Mouse (Mus musculus) ES-E14 (cell line): ENCODE measurements at regions not wholly inside any gene's neighbourhood (a gene's known extent, or its start where the extent isn't known, plus 50 kb on each side); places are given as distances from the start of the nearest gene placed in this dataset.

Source experiments
- DNase-seq: peaks from one replicate; pipeline ENCODE4 v3.0.0-alpha.2; 2013; ENCODE audit warnings: low read depth, low spot score
- H3K27ac ChIP-seq: 2 replicates; pipeline ENCODE4 v1.5.1; 2012; ENCODE audit warnings: low read depth, mild to moderate bottlenecking, low read length, moderate library complexity, mixed read lengths; ENCODE audit not compliant: poor library complexity, insufficient read depth, severe bottlenecking
- H3K36me3 ChIP-seq: 2 replicates; pipeline ENCODE4 v1.6.1; 2012; ENCODE audit warnings: mild to moderate bottlenecking, low read length, moderate library complexity, mixed read lengths; ENCODE audit not compliant: control insufficient read depth, poor library complexity, insufficient read depth, severe bottlenecking
- H3K4me1 ChIP-seq, 2 experiments: fragments of 150-350 bp in 1 of 2; sonication (generic) in 1 of 2; 2 replicates each; pipeline ENCODE4 v1.6.1; 2012; ENCODE audit warnings: low read length in 2 of 2, mild to moderate bottlenecking in 1 of 2, mixed read lengths in 1 of 2; ENCODE audit not compliant: control insufficient read depth in 2 of 2, insufficient read depth in 2 of 2, poor library complexity in 1 of 2
- H3K4me3 ChIP-seq, 2 experiments: fragments of 150-350 bp in 1 of 2; sonication (generic) in 1 of 2; 2 replicates each; pipeline ENCODE4 v1.5.1; 2012; ENCODE audit warnings: low read length in 2 of 2, low read depth in 1 of 2, mild to moderate bottlenecking in 1 of 2, mixed read lengths in 1 of 2; ENCODE audit not compliant: insufficient read depth in 1 of 2, poor library complexity in 1 of 2, severe bottlenecking in 1 of 2
- H3K9ac ChIP-seq: 2 replicates; pipeline ENCODE4 v1.6.1; 2012; ENCODE audit warnings: low read depth, mild to moderate bottlenecking, low read length, mixed read lengths; ENCODE audit not compliant: poor library complexity, insufficient read depth, severe bottlenecking
- H3K9me3 ChIP-seq: fragments of 150-350 bp; sonication (generic); 2 replicates; pipeline ENCODE4 v1.6.1; 2012; ENCODE audit warnings: low read depth, mild to moderate bottlenecking, low read length; ENCODE audit not compliant: control insufficient read depth, insufficient read depth
- CHD2 ChIP-seq: IDR thresholded peaks from 2 replicates; pipeline ENCODE4 v1.6.1; 2014; ENCODE audit warnings: mild to moderate bottlenecking, low read depth, low read length, inconsistent platforms
- HCFC1 ChIP-seq: IDR thresholded peaks from 2 replicates; pipeline ENCODE4 v1.6.1; 2012; ENCODE audit warnings: low read length, inconsistent platforms, borderline replicate concordance; ENCODE audit not compliant: insufficient read depth
- MAFK ChIP-seq: IDR thresholded peaks from 2 replicates; pipeline ENCODE4 v1.6.1; 2014; ENCODE audit warnings: mild to moderate bottlenecking, low read depth, low read length, inconsistent platforms; ENCODE audit not compliant: insufficient read depth
- ZC3H11A ChIP-seq: IDR thresholded peaks from 2 replicates; pipeline ENCODE4 v1.6.1; 2012; ENCODE audit warnings: low read depth, mild to moderate bottlenecking, inconsistent platforms, low read length, borderline replicate concordance
- ZNF384 ChIP-seq: IDR thresholded peaks from 2 replicates; pipeline ENCODE4 v1.6.1; 2012; ENCODE audit warnings: low read depth, low read length, inconsistent platforms
- in situ Hi-C, 2 experiments: fragments of 600-800 bp; cut with MboI; formaldehyde crosslinking; loops; one replicate each; pipeline ENCODE4 v1.15.1; 2025; ENCODE audit warnings: low sequenced_read_pairs in 2 of 2, inconsistent platforms in 1 of 2; ENCODE audit not compliant: unreplicated experiment in 2 of 2

DNA sequence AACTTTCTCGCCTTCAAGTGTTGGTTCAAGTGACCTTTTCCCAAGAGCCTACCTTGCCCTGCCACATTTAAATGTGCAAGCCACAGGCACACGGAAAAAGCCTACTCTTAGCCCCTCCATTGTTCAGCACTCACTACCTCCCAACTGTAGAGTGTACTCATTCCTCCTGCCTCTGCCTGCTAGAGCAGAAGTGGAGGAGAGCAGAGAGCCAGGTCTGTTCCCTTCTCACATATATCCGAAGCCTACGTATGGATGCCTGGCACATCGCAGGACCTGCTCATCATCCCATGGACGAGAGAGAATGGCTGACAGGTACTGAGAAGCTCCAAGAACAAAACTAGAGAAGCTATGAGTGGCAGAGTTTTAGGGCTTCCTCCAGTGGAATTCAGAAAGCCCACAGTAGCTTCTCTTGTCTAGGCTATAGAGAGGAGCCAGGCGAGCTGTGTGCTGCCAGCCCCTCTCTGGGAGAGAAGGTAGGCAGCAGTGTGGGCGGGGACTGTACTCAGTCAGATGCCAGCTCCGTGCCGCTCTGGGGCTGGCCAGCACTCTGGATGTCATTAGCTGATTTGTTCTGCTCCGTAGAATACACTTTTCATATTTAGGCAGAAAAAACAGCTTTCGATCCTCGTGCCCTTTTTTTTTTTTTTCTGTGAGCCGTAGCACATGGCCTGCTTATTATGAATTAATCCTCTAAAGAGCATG is 86.1 kb upstream of the Pkdcc start:
- no peak overlapping the region for H3K4me3 ChIP-seq
- peaks cover 15% of the 10 kb centered on the region for H3K9me3 ChIP-seq
- H3K36me3 ChIP-seq = no peaks in the 10 kb centered on the region
- no peak for DNase-seq
- in situ Hi-C loops = no loop called here
- TF ChIP-seq HCFC1 (no peak), ZC3H11A (no peak), CHD2 (no peak), ZNF384 (no peak), MAFK (no peak)
- no peaks in the 10 kb centered on the region for H3K4me1 ChIP-seq
- no peak overlapping the region for H3K27ac ChIP-seq
- no peak overlapping the region for H3K9ac ChIP-seq

DNA sequence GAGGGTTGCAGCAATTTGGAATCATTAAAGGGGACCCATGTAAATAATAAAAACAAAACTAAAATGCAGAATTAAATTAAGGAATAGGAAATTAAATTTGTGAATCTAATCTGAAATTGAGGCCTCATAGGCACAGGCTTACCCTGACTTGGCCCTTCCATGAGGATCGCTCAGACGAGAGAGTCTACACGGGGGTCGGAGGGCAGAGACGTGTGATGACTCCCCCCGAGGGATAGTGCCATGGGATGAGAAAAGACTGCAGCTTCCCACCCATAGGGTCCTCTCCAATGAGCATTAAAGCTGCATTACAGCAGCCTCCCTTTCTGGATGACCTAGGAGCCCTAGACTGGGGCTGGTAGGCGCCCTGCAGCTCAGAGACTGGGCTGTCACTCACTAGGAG is 85.4 kb upstream of the Pkdcc start:
- in situ Hi-C loops = no loop called here
- Histone ChIP-seq H3K27ac (no peak overlapping the region), H3K9ac (no peak overlapping the region), H3K4me3 (no peak overlapping the region), H3K9me3 (peaks cover 15% of the 10 kb centered on the region), H3K36me3 (no peaks in the 10 kb centered on the region), H3K4me1 (no peaks in the 10 kb centered on the region)
- no peak for DNase-seq
- TF ChIP-seq ZNF384 = no peak
- TF ChIP-seq MAFK = no peak
- TF ChIP-seq CHD2 = no peak
- TF ChIP-seq HCFC1 = no peak
- no peak for TF ChIP-seq ZC3H11A

DNA sequence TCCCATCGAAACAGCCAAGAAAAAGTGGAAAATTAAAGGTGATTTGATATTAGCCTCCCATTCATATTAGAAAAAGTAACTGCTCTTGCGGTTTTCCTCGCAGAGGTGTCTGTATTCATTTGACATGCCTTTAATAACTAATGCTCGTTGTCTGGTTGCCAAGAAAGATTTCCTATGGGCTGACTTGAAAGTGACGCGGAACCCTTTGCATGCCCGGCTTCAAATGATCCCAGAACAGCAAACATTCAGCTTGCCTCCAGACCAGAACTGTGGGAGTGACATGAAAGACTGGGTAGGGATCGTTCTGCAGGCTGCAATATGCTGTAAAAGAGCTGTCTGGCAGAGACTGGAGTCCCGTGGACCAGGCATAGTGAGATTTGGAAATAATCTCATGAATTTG is 81.9 kb upstream of the Pkdcc start:
- Histone ChIP-seq H3K4me1 (no peaks in the 10 kb centered on the region), H3K36me3 (no peaks in the 10 kb centered on the region), H3K27ac (no peak overlapping the region), H3K4me3 (no peak overlapping the region), H3K9ac (no peak overlapping the region), H3K9me3 (no peaks in the 10 kb centered on the region)
- TF ChIP-seq ZC3H11A (no peak), HCFC1 (no peak), ZNF384 (no peak), CHD2 (no peak), MAFK (no peak)
- in situ Hi-C loops = no loop called here
- DNase-seq = no peak

DNA sequence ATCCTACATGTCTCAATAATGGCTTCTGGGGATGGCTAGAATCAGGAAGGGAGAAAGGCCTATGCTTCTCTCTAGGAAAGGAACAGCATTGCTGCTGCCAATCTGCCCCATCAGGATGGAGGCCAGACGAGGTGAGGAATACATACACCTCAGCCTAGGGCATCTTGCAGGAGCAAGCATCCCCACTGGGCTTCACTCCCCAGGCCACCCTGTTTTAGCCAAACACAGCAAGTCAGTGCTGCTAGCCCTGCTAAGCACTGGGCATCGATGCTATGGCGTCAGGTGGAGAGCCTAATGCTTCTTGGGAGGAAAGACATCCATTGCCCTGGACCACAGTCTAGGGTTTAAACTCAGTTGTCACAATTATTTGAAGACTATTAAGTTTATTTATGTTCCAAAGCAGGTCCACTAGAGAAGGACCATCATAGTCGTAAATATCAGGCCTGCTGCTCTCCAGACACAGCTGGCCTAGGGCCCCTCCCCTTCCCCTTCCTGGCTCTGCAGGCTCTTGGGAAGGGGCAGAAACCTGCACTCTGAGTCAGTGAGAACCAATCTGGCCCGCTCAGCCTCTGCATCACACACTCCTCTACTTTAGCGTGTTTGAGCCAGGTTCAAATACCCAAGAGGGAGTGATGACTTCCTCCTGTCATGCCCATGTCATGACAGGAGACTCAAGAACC is 79.5 kb upstream of the Pkdcc start:
- no peaks in the 10 kb centered on the region for H3K4me1 ChIP-seq
- H3K36me3 ChIP-seq = no peaks in the 10 kb centered on the region
- no peak overlapping the region for H3K4me3 ChIP-seq
- DNase-seq = no peak
- H3K27ac ChIP-seq = no peak overlapping the region
- in situ Hi-C loops = no loop called here
- H3K9me3 ChIP-seq = no peaks in the 10 kb centered on the region
- no peak for TF ChIP-seq ZC3H11A
- no peak for TF ChIP-seq ZNF384
- no peak for TF ChIP-seq HCFC1
- TF ChIP-seq CHD2 = no peak
- no peak for TF ChIP-seq MAFK
- H3K9ac ChIP-seq = no peak overlapping the region
